Mouse (Mus musculus): ENCODE data around the gene Scn5a.

The Scn5a gene

GRCm38 (mm10) chr9:119564803-119565202 is 14.0 kb downstream of the Scn5a start:
- no peak for DNase-seq (ENCODE audit: low spot score)

GRCm38 (mm10) chr9:119563617-119564016 is 15.2 kb downstream of the Scn5a start:
- no peak for DNase-seq (ENCODE audit: low spot score)

GRCm38 (mm10) chr9:119562256-119562655 is 16.6 kb downstream of the Scn5a start:
- DNase-seq (ENCODE audit: low spot score) = no peak

- DNase-seq (ENCODE audit: low spot score) = no peak
Observed at GRCm38 (mm10) chr9:119561746-119562145, 17.1 kb downstream of the Scn5a start.

- DNase-seq (ENCODE audit: low spot score) = no peak
Observed at GRCm38 (mm10) chr9:119559537-119560276, 19.1 kb downstream of the Scn5a start.

GRCm38 (mm10) chr9:119558119-119558854 is 20.5 kb downstream of the Scn5a start:
- DNase-seq (ENCODE audit: low spot score) = no peak

- DNase-seq (ENCODE audit: low spot score) = no peak
Observed at GRCm38 (mm10) chr9:119556043-119556442, 22.8 kb downstream of the Scn5a start.

GRCm38 (mm10) chr9:119547528-119547927 is 31.3 kb downstream of the Scn5a start:
- no peak for DNase-seq (ENCODE audit: low spot score)

GRCm38 (mm10) chr9:119547128-119547527 is 31.7 kb downstream of the Scn5a start:
- no peak for DNase-seq (ENCODE audit: low spot score)

- DNase-seq (ENCODE audit: low spot score) = no peak
Observed at GRCm38 (mm10) chr9:119540726-119541125, 38.1 kb downstream of the Scn5a start.

- no peak for DNase-seq (ENCODE audit: low spot score)
Observed at GRCm38 (mm10) chr9:119537823-119538222, 41.0 kb downstream of the Scn5a start.

GRCm38 (mm10) chr9:119531684-119532417 is 47.0 kb downstream of the Scn5a start:
- DNase-seq (ENCODE audit: low spot score) = no peak

- DNase-seq (ENCODE audit: low spot score) = no peak
Observed at GRCm38 (mm10) chr9:119524511-119524910, 54.3 kb downstream of the Scn5a start.

- DNase-seq (ENCODE audit: low spot score) = no peak
Observed at GRCm38 (mm10) chr9:119523301-119523700, 55.5 kb downstream of the Scn5a start.

GRCm38 (mm10) chr9:119519116-119519515 is 59.7 kb downstream of the Scn5a start:
- DNase-seq (ENCODE audit: low spot score) = no peak

GRCm38 (mm10) chr9:119518177-119518576 is 60.6 kb downstream of the Scn5a start:
- DNase-seq (ENCODE audit: low spot score) = no peak

- no peak for DNase-seq (ENCODE audit: low spot score)
Observed at GRCm38 (mm10) chr9:119517467-119517866, 61.3 kb downstream of the Scn5a start.

- no peak for DNase-seq (ENCODE audit: low spot score)
Observed at GRCm38 (mm10) chr9:119516815-119517214, 62.0 kb downstream of the Scn5a start.

- DNase-seq (ENCODE audit: low spot score) = no peak
Observed at GRCm38 (mm10) chr9:119515454-119515853, 63.4 kb downstream of the Scn5a start.

GRCm38 (mm10) chr9:119514986-119515385 is 63.8 kb downstream of the Scn5a start:
- no peak for DNase-seq (ENCODE audit: low spot score)

GRCm38 (mm10) chr9:119513816-119514215 is 65.0 kb downstream of the Scn5a start:
- no peak for DNase-seq (ENCODE audit: low spot score)

GRCm38 (mm10) chr9:119512993-119513392 is 65.8 kb downstream of the Scn5a start:
- DNase-seq (ENCODE audit: low spot score) = no peak

- no peak for DNase-seq (ENCODE audit: low spot score)
Observed at GRCm38 (mm10) chr9:119510902-119511301, 67.9 kb downstream of the Scn5a start.

Data from spleen, adult 12 weeks (tissue).